Mouse (Mus musculus) kidney, adult 8-10 months (tissue): Measurements from ENCODE around the gene Dpy19l2.
"Not testable (repeated sequence)": the region's sequence is repeated elsewhere in the genome, so short reads cannot be mapped to it uniquely, and the experiment has no call there.

Experiments
- DNase-seq, 2 experiments: peaks; one replicate each; pipeline ENCODE4 v3.0.0; 2022

Gene Dpy19l2

DNA sequence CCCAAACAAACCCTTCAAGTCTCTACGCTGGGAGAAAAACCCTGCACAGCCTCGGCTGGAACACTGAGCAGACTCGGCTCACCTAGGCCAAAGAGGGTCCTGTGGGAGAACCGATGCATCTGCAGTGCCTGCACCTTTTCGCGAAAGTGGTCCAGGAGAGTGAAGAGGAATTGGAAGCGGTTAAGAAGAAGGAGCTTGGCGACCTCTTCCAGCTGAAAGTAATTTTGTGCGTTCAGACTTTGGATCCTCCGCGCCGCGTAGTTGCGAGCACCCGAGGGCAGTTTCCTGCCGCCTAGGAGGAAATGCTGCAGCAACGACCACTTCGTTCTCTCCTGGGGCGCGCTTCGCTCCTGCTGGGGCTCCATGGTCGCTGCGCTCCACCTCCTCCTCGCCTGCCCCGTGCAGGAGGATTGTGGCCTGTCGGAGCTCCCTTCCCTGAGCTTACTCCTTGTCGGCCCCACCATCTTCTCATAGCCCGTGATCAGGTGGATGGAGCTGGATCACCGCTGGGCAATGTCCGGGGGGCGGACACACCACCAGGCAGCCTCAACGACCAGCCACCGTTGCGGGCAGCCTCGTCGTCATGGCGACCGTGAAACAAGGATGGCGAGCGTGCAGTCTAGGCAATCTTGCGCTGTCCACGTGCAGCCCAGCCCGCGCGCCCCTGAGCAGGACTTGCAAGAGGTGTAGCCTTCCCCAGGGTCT is at the start of gene Dpy19l2:
Gene Dpy19l2, minus strand, starts transcription at position 594 of the 705 bp plus-strand sequence.
- DNase-seq = no peak

DNA sequence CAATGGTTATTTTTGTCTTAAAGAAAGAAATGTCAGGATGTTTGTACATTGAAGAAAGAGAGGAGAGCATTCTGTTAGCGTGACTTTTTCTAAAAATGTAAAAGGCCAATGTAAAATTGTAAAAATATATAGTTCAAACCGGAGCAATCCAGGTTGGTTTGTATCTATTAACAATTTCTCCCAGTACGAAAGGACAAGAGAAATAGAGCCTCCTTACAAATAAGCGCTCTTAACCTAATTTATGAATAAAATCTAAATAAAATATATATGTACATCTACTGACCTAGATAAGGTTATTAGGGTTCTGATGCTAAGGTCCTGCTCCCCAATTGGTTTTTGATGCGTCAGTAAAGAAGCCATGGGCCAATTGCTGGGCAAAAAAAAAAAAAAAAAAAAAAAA is 48.9 kb upstream of the Dpy19l2 start:
- DNase-seq = no peak

DNA sequence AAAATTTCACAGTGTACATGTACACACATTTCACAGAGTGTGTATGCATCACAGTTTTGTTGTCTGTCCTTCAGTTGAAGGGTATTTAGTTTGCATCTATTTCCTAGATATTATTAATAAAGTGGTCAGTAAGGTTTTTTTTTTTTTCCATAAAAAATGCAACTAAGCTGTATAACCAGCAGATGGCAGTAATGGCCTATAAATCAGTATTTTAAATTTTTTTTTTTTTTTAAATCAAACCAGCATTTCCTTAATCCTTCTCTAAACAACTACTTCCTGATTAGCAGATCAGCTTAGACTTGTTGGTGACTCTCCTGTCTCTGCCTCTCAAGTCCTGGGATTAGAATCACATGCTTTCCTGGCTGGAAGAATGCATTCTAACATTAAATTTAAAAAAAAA is 5.2 kb upstream of the Dpy19l2 start:
- DNase-seq = no peak

- DNase-seq = no peak
Measured at GRCm38 (mm10) chr9:24696405-24696778, 299 bp upstream of the Dpy19l2 start.

- not testable (repeated sequence) for DNase-seq
Measured at GRCm38 (mm10) chr9:24637341-24637740, 58.8 kb downstream of the Dpy19l2 start.

DNA sequence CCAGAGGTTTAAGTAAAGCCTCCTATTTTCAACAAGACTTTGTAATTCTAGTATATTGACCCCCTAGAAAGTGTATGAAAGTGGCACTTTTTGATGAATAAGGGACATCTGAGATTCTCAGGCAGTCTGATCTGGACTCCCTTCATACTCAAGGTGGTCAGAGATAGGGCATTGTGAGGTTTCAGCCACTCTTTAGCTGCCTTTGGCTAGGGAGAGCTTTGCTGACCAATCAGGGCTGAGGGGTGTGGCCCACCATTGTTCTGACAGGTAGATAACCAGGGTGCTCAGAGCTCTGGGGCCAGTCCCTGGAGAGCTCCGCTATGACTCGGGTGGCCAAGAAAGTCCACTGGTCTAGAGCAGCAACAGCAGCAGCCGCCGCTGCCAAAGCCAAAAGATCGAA is 71.2 kb downstream of the Dpy19l2 start, which contains the start of gene Cypt4:
Gene Cypt4, plus strand, starts transcription at position 301 of the 400 bp plus-strand sequence.
- no peak for DNase-seq

- DNase-seq = no peak
Measured at GRCm38 (mm10) chr9:24538159-24538558, 157.9 kb downstream of the Dpy19l2 start.

- peak in 1 of 2 experiments; percentile 59 for DNase-seq
Measured at GRCm38 (mm10) chr9:24516575-24517139, 179.4 kb downstream of the Dpy19l2 start.

DNA sequence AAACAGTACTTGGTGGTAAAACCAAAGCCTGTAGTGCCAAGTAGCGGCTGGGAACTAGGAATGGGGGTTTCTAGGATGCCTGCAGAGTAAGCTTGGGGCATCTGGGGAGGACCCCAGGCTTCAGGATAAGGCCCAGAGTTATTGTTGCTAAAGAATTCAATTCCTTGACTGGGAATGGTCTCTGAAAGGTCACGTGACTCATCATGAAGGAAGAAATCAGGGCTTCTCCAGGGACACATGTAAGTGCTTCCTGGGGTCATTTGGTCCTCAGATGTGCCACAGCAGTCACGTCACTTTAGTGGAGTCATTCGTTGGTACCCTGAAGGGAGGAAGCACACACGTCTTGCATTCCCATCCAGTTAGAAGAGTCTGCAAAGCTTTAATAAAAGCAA is 182.0 kb downstream of the Dpy19l2 start:
- DNase-seq = no peak

GRCm38 (mm10) chr9:24513290-24514077 is 182.6 kb downstream of the Dpy19l2 start:
- DNase-seq = no peak

DNA sequence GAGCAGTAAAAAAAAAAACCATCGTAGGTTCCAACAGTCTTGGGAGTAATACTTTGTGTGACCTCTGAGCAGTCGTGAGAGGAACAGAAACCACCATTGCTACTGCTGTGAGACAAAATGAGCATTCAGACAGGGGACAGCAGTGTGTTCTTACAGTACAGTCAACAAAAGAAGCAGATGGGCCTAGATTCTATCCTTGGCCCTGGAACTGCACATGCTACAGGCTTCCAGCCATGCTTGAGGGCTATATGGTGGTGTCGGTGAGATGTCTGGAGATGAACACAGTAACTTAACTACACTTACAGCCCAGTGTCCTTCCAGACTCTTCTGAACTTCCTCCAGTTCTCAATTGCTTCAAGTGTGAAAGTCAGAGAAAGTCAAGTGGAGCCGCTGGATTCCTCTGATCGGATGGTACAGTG is 184.0 kb downstream of the Dpy19l2 start:
- no peak for DNase-seq

DNA sequence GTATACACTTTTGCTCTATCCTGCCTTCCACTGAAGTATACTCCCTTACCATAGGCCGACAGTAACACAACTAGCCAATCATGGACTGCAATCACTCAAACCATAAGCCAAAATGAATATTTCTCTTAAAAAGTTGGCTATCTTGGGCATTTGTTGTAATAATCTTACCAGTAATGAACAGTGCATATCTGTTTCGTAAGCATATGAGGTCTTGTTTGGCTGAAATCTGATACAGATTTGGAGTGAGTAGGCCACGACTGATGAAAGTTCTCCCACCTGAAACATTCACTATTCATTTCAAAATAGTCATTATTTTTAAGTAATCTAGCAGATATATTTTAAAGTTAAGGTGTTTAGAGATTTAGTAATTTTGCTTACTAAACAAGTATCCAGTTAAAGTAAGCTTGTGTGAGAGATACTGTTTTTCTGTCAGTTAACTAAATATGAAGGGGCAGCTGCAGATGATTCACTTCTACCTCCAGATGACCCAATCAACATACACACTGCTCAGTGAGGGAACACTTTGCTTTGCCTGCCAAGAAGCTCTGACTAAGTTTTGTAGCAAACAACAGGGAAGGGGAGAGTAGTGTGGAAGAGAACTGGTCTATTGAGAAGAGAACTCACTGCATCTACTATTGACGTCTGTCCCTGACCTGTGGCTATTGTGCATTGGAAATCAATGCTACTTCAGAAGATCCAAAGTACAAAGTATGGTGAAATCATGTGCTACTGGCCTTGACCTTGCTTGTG is 184.5 kb downstream of the Dpy19l2 start:
- DNase-seq = no peak

- no peak for DNase-seq
Measured at GRCm38 (mm10) chr9:24508880-24509279, 187.2 kb downstream of the Dpy19l2 start.
